Mouse (Mus musculus): ENCODE results near the gene Ezr.

GRCm38 (mm10) chr17:6747478-6747877 lies 35.1 kb downstream of the Ezr start:
- TF ChIP-seq CTCF (conservative IDR thresholded peaks at IDR 0.05; ENCODE audit: insufficient read depth, insufficient read length, low read depth, low read length), result no peak
- no peak for TF ChIP-seq POLR2A (IDR thresholded peaks at IDR 0.05; ENCODE audit: low read depth, low read length)
